Mouse (Mus musculus) adrenal gland, postnatal 4 days (tissue): ENCODE measurements around the gene Amh. TPM values are rescaled to one million over a fixed set of nuclear protein-coding genes. Genes with fewer than 3 reads are reported as not detected.

Experiments
- DNase-seq, 2 experiments: peaks; one replicate each; pipeline ENCODE4 v3.0.0; 2021 to 2022; ENCODE audit warnings: low spot score in 2 of 2, mixed read lengths in 2 of 2
- total RNA-seq, 2 experiments: library from RNA; stranded (reverse); gene quantifications; 2 replicates each; pipeline ENCODE4 v1.2.3; 2021

Amh gene
- total RNA-seq, 2 experiments from 2014 or later = 0.79 to 1.1 TPM

- no peak for DNase-seq
Measured at GRCm38 (mm10) chr10:80784871-80785270, 20.2 kb upstream of the Amh start.

GRCm38 (mm10) chr10:80785963-80786362 lies 19.1 kb upstream of the Amh start:
- DNase-seq = no peak

- no peak for DNase-seq
Measured at GRCm38 (mm10) chr10:80787517-80787916, 17.5 kb upstream of the Amh start.

GRCm38 (mm10) chr10:80790761-80791404 lies 14.2 kb upstream of the Amh start:
- no peak for DNase-seq

- no peak for DNase-seq
Measured at GRCm38 (mm10) chr10:80791476-80792174, 13.4 kb upstream of the Amh start.

- no peak for DNase-seq
Measured at GRCm38 (mm10) chr10:80792175-80793032, 12.6 kb upstream of the Amh start.

GRCm38 (mm10) chr10:80793033-80793784 lies 11.8 kb upstream of the Amh start:
- no peak for DNase-seq

- DNase-seq = no peak
Measured at GRCm38 (mm10) chr10:80793803-80794202, 11.2 kb upstream of the Amh start.

GRCm38 (mm10) chr10:80794750-80795149 lies 10.3 kb upstream of the Amh start:
- DNase-seq = no peak

- DNase-seq = no peak
Measured at GRCm38 (mm10) chr10:80796307-80796848, 8.7 kb upstream of the Amh start.

- DNase-seq = no peak
Measured at GRCm38 (mm10) chr10:80797186-80798149, 7.6 kb upstream of the Amh start.

GRCm38 (mm10) chr10:80798150-80799006 lies 6.7 kb upstream of the Amh start, which contains the start of the genes Sf3a2 and Plekhj1:
Gene Sf3a2, plus strand, starts transcription at chr10:80798198.
Gene Plekhj1, minus strand, starts transcription at chr10:80798626.
- DNase-seq = peak; percentile 84 to 87

GRCm38 (mm10) chr10:80799070-80799566 lies 5.9 kb upstream of the Amh start:
- no peak for DNase-seq

GRCm38 (mm10) chr10:80802204-80802912 lies 2.7 kb upstream of the Amh start:
- no peak for DNase-seq

GRCm38 (mm10) chr10:80802996-80803395 lies 2.0 kb upstream of the Amh start:
- no peak for DNase-seq

- DNase-seq = no peak
Measured at GRCm38 (mm10) chr10:80804340-80804739, 703 bp upstream of the Amh start.

GRCm38 (mm10) chr10:80805322-80805721 lies 279 bp downstream of the Amh start:
- DNase-seq = no peak

GRCm38 (mm10) chr10:80805925-80806324 lies 882 bp downstream of the Amh start:
- DNase-seq = peak; percentile 73 to 77
